Mouse (Mus musculus) ES-E14 (cell line): ENCODE results near the gene Rrp15.

Experiments used
- HCFC1 ChIP-seq: IDR thresholded peaks from 2 replicates; pipeline ENCODE4 v1.6.1; 2012; ENCODE audit warnings: low read length, inconsistent platforms, borderline replicate concordance; ENCODE audit not compliant: insufficient read depth
- ZC3H11A ChIP-seq: IDR thresholded peaks from 2 replicates; pipeline ENCODE4 v1.6.1; 2012; ENCODE audit warnings: low read depth, mild to moderate bottlenecking, inconsistent platforms, low read length, borderline replicate concordance

GRCm38 (mm10) chr1:186675263-186675662 is 73.9 kb downstream of the Rrp15 start:
- TF ChIP-seq ZC3H11A, result no peak
- TF ChIP-seq HCFC1, result no peak
